Mouse (Mus musculus) Muller cell, postnatal 12 days (primary cell): ENCODE measurements around the gene Mobp.
A peak's percentile ranks its signal among the peaks of the same experiment; 100 is the strongest.

ENCODE experiments used
- DNase-seq: peaks from one replicate; pipeline ENCODE4 v3.0.0-alpha.2; 2015; ENCODE audit errors: inconsistent ontology term

Gene Mobp

GRCm38 (mm10) chr9:120210068-120210467 is 60.6 kb downstream of the Mobp start:
- DNase-seq = peak; percentile 36

- peak; percentile 88 for DNase-seq
These were observed 61.4 kb downstream of the Mobp start for GRCm38 (mm10) chr9:120210865-120211264.

GRCm38 (mm10) chr9:120212936-120213335 is 63.4 kb downstream of the Mobp start:
- no peak for DNase-seq

- no peak for DNase-seq
These were observed 65.5 kb downstream of the Mobp start for GRCm38 (mm10) chr9:120214978-120215495.

GRCm38 (mm10) chr9:120219411-120219810 is 69.9 kb downstream of the Mobp start:
- DNase-seq = no peak
